Mouse (Mus musculus) liver, embryonic 14.5 days (tissue): Measurements from ENCODE around the gene Rsph10b.

Experiments
- CTCF ChIP-seq: IDR thresholded peaks from 2 replicates; pipeline ENCODE4 v1.5.1; 2016; ENCODE audit warnings: antibody characterized with exemption, low read depth, control low read depth
- EP300 ChIP-seq: IDR thresholded peaks from 2 replicates; pipeline ENCODE4 v1.6.1; 2016; ENCODE audit warnings: antibody characterized with exemption, low read depth

- TF ChIP-seq CTCF (peak; percentile 77), EP300 (no peak)
Measured at GRCm38 (mm10) chr5:143999409-143999808, 66.6 kb downstream of the Rsph10b start.
